Mouse (Mus musculus) layer of hippocampus, postnatal 25 days (tissue): ENCODE data around the gene Vmn2r109. TPM values are rescaled to one million over a fixed set of nuclear protein-coding genes. Genes with fewer than 3 reads are reported as not detected.
"Not testable (repeated sequence)": the region's sequence is repeated elsewhere in the genome, so short reads cannot be mapped to it uniquely, and the experiment has no call there.

ENCODE experiments used
- DNase-seq, 2 experiments: peaks; one replicate each; pipeline ENCODE4 v3.0.0; 2022; ENCODE audit warnings: mixed read lengths in 2 of 2, low spot score in 1 of 2; ENCODE audit errors: extremely low spot score in 1 of 2
- total RNA-seq, 2 experiments: library from RNA; stranded (reverse); gene quantifications; 2 replicates each; pipeline ENCODE4 v1.2.3; 2021

Vmn2r109 gene
- not detected for total RNA-seq

DNA sequence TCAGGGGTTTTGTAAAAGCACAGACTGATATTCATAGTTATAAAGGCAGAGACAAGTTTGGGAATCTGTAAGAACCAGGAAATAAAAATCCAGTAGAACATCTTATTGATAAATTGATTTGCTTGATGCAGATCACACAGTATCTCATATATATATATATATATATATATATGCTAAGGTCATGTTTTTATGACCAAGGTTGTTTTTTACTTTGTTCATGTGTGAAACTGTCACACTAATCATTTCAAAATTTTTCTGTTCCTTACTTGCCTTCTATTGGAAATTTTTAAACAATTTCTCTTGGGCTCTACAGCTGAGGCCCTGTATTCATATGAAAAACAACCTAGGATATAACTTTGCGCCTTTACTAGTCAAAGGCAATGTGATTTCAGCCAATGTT is at the start of gene Vmn2r109:
TSS of gene Vmn2r109 (minus strand) at position 101 of the 400 bp plus-strand sequence.
- DNase-seq = no peak

DNA sequence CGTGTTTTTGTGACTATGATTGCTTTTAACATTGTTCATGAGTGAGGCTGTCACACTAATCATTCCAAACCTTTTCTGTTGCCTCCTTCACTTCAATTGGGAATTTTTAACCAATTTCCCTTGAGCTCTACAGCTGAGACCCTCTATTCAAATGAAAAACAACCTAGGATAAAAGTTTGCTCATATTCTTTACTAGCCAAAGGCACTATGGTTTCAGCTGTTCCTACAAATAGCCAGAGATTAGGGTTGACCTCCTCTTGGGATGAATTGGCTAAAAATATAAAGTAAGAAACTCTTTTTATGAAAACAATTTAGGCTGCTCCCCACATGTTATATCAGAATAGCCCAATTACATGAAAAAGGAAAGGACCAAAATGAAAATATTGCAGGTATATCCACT is 31.8 kb upstream of the Vmn2r109 start, which contains the start of gene Vmn2r110:
TSS of gene Vmn2r110 (minus strand) at position 101 of the 400 bp plus-strand sequence.
- DNase-seq = no peak

GRCm38 (mm10) chr17:20508247-20508646 is 56.3 kb downstream of the Vmn2r109 start:
- not testable (repeated sequence) for DNase-seq

DNA sequence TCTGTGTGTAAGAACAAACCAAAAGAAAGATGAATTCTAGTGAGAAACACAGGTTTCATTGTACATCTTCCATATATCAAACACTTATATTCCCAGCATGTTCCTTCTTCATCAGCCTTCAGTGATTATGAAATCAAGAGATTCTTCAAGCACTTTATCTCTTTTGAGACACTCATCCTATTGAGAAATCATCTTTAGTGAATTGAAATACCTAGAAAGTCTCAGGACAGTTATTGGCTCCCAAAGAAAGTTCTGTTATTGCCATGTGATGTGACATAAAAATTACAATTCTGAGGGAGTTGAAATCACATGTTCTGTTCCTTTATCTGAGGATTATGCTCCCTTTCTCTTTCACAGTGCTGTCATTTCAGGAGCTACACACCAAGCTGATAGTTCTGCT is 66.7 kb downstream of the Vmn2r109 start, which contains the start of gene Vmn1r225:
TSS of gene Vmn1r225 (plus strand) at position 301 of the 400 bp plus-strand sequence.
- DNase-seq = no peak

Other genes with a start within 250 kb of the Vmn2r109 start
- gene Vmn2r107, start 219.5 kb downstream of the Vmn2r109 start, total RNA-seq = not detected
- not detected for gene Vmn1r224, start 150.6 kb downstream of the Vmn2r109 start, total RNA-seq
- not detected for gene Vmn2r108, start 83.4 kb downstream of the Vmn2r109 start, total RNA-seq
- not detected for gene Vmn1r225, start 66.6 kb downstream of the Vmn2r109 start, total RNA-seq
- not detected for gene Vmn2r110, start 31.7 kb upstream of the Vmn2r109 start, total RNA-seq
- gene Fpr-rs3, start 60.1 kb upstream of the Vmn2r109 start, total RNA-seq = not detected
- not detected for gene Vmn1r226, start 118.1 kb upstream of the Vmn2r109 start, total RNA-seq
- gene Vmn1r227, start 165.1 kb upstream of the Vmn2r109 start, total RNA-seq = not detected
- not detected for gene Vmn1r228, start 221.4 kb upstream of the Vmn2r109 start, total RNA-seq
- under 1 TPM; 0.05 to 0.07 TPM for gene Vmn1r229, start 246.8 kb upstream of the Vmn2r109 start, total RNA-seq